Mouse (Mus musculus) heart, embryonic 12.5 days (tissue): ENCODE measurements around the gene Gemin2. TPM values are rescaled to one million over a fixed set of nuclear protein-coding genes. Genes with fewer than 3 reads are reported as not detected.
"Not testable (repeated sequence)": the region's sequence is repeated elsewhere in the genome, so short reads cannot be mapped to it uniquely, and the experiment has no call there.

Source experiments
- ATAC-seq: fragments of 200-750 bp; cut with Nextera tagmentation; 2 replicates; pipeline ENCODE4 v1.8.0; 2017; ENCODE audit warnings: moderate TSS enrichment, moderate library complexity; ENCODE audit not compliant: insufficient number of reproducible peaks, low FRiP score
- H3K27ac ChIP-seq: fragments of 300-500 bp; sonication (generic); 2 replicates; pipeline ENCODE4 v1.5.1; 2016; ENCODE audit warnings: mild to moderate bottlenecking, moderate library complexity; ENCODE audit not compliant: poor library complexity, severe bottlenecking
- H3K27me3 ChIP-seq: fragments of 300-500 bp; sonication (generic); replicated peaks from 2 replicates; pipeline ENCODE4 v1.6.1; 2016; ENCODE audit warnings: mild to moderate bottlenecking, moderate library complexity
- H3K36me3 ChIP-seq: fragments of 300-500 bp; sonication (generic); 2 replicates; pipeline ENCODE4 v1.6.1; 2016; ENCODE audit warnings: mild to moderate bottlenecking, moderate library complexity
- H3K4me1 ChIP-seq: fragments of 300-500 bp; sonication (generic); replicated peaks from 2 replicates; pipeline ENCODE4 v1.6.1; 2016; ENCODE audit warnings: mild to moderate bottlenecking
- H3K4me2 ChIP-seq: fragments of 300-500 bp; sonication (generic); 2 replicates; pipeline ENCODE4 v1.6.1; 2016; ENCODE audit warnings: mild to moderate bottlenecking, moderate library complexity
- H3K4me3 ChIP-seq: fragments of 300-500 bp; sonication (generic); 2 replicates; pipeline ENCODE4 v1.5.1; 2016; ENCODE audit warnings: mild to moderate bottlenecking
- H3K9ac ChIP-seq: fragments of 300-500 bp; sonication (generic); 2 replicates; pipeline ENCODE4 v1.6.1; 2016; ENCODE audit warnings: mild to moderate bottlenecking, moderate library complexity
- H3K9me3 ChIP-seq: fragments of 300-500 bp; sonication (generic); replicated peaks from 2 replicates; pipeline ENCODE4 v1.6.1; 2016; ENCODE audit warnings: mild to moderate bottlenecking, moderate library complexity
- WGBS: fragments of 180-500 bp; shearing (Covaris S2); methylation state at CpG from one replicate; pipeline ENCODE4 v1.1.7; 2016; 5-methylcytosine and 5-hydroxymethylcytosine counted together
- polyA plus RNA-seq: library from polyadenylated mRNA; unstranded; fragments of >200 nt; fragmentation: Nextera tagmentation; extraction: Ambion mirVana; gene quantifications from 2 replicates; pipeline ENCODE4 v1.2.1, GENCODE M21; 2016

Gemin2 gene
- 25.4 and 25.9 TPM in 2 replicates for polyA plus RNA-seq

DNA sequence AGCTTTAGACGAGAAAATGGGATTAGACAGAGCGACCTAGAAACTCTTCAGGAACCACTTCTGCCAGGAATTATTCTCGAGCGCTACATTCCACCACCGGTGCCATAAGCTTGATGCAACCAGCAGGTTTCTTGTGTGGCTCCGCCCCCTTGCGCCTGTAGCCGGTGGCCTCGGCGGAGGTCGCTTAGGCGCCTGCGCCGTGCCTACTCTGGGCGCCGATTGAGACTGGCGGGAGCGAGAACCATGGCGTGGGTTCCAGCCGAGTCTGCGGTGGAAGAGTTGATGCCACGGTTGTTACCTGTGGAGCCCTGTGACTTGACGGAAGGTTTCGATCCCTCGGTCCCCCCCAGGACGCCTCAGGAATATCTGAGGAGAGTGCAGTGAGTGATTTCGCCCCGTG, at the start of gene Gemin2:
Gene Gemin2 (plus strand): TSS at position 160 of the 400 bp plus-strand sequence.
- H3K27ac ChIP-seq, result peak within 1 kb of the TSS; percentile 87
- no peaks in the 10 kb centered on the region for H3K9me3 ChIP-seq
- peaks cover 23% of the 10 kb centered on the region for H3K36me3 ChIP-seq
- peak within 1 kb of the TSS; percentile 87 for H3K9ac ChIP-seq
- H3K4me1 ChIP-seq, result peaks cover 22% of the 10 kb centered on the region
- under 1% methylated on average over 28 of the region's 28 CpGs for WGBS
- peak within 1 kb of the TSS; percentile 73 for H3K4me2 ChIP-seq
- H3K4me3 ChIP-seq, result peak within 1 kb of the TSS; percentile 86
- peak; percentile 83 for ATAC-seq
- H3K27me3 ChIP-seq, result no peaks in the 10 kb centered on the region

DNA sequence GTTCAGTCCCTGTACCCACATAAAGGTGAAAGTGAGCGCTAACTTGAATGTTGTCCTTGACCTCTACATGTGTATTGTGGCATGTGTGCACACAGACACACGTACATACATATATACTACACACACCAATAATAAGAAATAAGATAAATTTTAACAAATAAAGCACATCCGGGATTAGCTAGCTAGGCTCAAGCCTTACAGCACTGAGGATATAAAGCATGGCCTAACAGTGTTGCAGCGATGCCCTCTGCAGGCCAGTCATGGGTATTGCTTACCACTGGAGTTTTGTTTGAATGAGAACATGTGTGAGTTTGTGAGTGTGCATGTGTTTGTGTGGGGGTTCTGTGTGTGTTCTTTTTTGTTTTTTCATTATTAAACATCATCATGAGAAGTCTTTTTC, 48.6 kb upstream of the Gemin2 start:
- ATAC-seq, result no peak
- H3K27ac ChIP-seq, result no peak overlapping the region
- no peak overlapping the region for H3K9ac ChIP-seq
- H3K4me2 ChIP-seq, result no peak overlapping the region
- no peaks in the 10 kb centered on the region for H3K27me3 ChIP-seq
- no peaks in the 10 kb centered on the region for H3K9me3 ChIP-seq
- peaks cover 15% of the 10 kb centered on the region for H3K4me1 ChIP-seq
- WGBS, result 70% methylated on average over 4 of the region's 4 CpGs
- H3K4me3 ChIP-seq, result no peak overlapping the region
- H3K36me3 ChIP-seq, result peaks cover 56% of the 10 kb centered on the region

DNA sequence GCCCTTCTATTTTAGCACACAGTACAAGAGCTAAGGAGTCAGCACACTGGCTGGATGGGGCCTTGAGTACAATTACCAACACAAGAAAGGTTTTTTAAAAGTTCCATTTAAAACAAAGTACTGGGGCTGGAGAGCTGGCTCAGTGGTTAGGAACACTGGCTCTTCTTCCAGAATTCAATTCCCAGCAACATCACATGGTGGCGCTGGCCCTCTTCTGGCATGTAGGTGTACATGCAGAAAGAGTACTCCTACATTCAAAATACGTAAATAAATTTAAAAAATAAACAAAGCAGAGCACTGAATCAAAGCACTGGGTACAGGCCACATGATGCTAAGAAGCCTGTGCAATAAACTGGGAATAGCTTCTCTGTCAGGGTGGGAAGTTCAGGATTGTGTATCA, 36.2 kb upstream of the Gemin2 start:
- 80% methylated on average over 2 of the region's 2 CpGs for WGBS
- H3K27ac ChIP-seq, result no peak overlapping the region
- H3K4me1 ChIP-seq, result no peaks in the 10 kb centered on the region
- peaks cover 65% of the 10 kb centered on the region for H3K36me3 ChIP-seq
- H3K27me3 ChIP-seq, result no peaks in the 10 kb centered on the region
- no peak overlapping the region for H3K4me3 ChIP-seq
- no peak overlapping the region for H3K4me2 ChIP-seq
- ATAC-seq, result no peak
- no peaks in the 10 kb centered on the region for H3K9me3 ChIP-seq
- no peak overlapping the region for H3K9ac ChIP-seq

DNA sequence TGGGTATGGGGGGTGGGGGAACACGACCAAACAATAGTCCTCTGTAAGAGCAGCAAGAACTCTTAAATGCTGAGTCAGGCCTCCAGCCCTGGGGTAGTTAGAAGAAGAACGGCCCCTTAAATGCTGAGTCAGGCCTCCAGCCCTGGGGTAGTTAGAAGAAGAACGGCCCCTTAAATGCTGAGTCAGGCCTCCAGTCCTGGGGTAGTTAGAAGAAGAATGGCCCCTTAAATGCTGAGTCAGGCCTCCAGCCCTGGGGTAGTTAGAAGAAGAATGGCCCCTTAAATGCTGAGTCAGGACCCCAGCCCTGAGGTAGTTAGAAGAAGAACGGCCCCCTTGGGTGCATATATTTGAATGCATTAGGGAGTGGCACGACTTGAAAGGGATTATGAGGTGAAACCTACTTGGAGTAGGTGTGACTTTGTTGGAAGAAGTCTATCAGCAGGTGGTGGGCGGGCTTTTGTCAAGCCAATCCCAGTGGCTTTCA, 32.0 kb upstream of the Gemin2 start:
- Histone ChIP-seq H3K36me3 (peaks cover 70% of the 10 kb centered on the region), H3K27ac (0 out of 2 replicates have a peak overlapping the region, but pooled peaks have one; percentile 18)
- H3K27me3 ChIP-seq, H3K4me3 ChIP-seq, H3K4me2 ChIP-seq, H3K9me3 ChIP-seq, H3K9ac ChIP-seq, H3K4me1 ChIP-seq: not testable (repeated sequence)
- WGBS, result 67% methylated on average over 6 of the region's 6 CpGs
- ATAC-seq, result peak; percentile 85

DNA sequence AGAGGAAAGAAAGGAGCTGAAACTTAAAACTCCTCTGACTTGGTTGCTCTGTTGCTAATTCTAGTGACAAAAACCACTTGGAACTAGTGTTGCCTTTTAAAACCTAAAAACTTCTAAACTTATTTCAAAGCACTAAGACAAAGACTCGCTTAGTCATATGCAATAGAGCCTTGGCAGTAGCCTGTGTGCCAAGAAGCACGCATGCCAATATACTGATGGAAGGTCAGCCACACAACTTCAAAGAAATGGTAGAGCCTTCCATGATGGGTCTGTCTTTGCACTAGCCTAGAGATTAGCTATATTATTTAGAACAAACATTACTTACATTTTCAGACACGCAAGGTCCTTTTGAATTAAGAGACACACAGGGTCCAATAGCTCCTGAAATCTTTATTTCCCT, 27.4 kb upstream of the Gemin2 start:
- Histone ChIP-seq H3K9me3 (no peaks in the 10 kb centered on the region), H3K36me3 (peaks cover 80% of the 10 kb centered on the region), H3K9ac (no peak overlapping the region), H3K4me2 (no peak overlapping the region), H3K27me3 (no peaks in the 10 kb centered on the region), H3K4me3 (no peak overlapping the region), H3K4me1 (no peaks in the 10 kb centered on the region), H3K27ac (no peak overlapping the region)
- ATAC-seq, result no peak
- 96% methylated on average over 3 of the region's 3 CpGs for WGBS

DNA sequence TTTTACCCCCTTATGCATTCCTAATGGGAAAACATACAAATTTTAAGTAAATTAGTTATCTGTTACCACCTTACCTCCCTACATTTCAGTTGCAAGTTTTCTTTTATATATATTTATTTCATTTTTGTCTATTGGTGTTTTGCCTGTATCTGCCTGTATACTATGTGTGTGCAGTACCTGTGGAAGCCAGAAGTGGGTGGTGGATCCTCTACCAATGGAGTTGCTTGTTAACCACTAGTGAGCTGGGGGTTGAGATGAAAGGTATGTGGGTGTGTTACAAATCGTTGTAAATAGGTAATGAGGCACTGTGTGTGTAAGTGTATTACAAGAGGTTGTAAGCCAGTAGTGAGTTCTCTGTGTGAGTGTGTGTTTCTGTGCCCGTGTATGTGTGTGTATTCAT, 2.7 kb upstream of the Gemin2 start:
- Histone ChIP-seq H3K4me3 (peak overlapping the region; percentile 86), H3K27me3 (no peaks in the 10 kb centered on the region), H3K4me2 (peak overlapping the region; percentile 73), H3K9me3 (no peaks in the 10 kb centered on the region), H3K9ac (no peak overlapping the region), H3K27ac (no peak overlapping the region), H3K36me3 (peaks cover 23% of the 10 kb centered on the region), H3K4me1 (peaks cover 22% of the 10 kb centered on the region)
- WGBS, result 67% methylated on average over 2 of the region's 2 CpGs
- no peak for ATAC-seq

DNA sequence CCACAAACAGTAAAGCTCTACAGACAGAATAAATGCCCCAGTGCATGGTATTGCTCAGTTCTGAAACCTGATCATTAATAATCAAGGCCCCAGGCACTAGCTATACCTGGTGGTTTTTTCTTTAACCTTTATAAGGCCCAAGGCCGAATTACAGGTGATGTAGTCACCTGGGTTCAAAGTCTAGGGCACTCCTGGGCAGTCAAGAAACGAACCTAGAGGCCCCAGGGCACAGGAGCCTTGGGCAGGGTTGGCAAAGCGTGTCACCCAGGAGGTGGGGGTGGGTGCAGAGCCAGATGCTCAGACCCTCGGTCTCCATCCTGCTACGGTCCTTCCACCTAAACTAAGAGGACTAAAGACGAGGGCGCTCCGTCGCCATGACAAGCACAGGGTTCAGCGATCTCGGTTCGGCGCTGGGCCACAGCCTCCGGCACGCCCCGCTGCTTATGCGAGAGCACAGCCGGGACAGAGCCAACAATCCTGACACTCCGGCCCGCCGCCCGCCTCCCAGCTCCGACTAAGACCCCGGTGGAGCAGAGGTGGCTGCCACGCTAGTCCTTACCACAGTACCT, 1.8 kb upstream of the Gemin2 start:
- under 1% methylated on average over 25 of the region's 25 CpGs for whole genome bisulfite sequencing
- no peaks in the 10 kb centered on the region for H3K27me3 ChIP-seq
- ATAC-seq, result peak; percentile 74

DNA sequence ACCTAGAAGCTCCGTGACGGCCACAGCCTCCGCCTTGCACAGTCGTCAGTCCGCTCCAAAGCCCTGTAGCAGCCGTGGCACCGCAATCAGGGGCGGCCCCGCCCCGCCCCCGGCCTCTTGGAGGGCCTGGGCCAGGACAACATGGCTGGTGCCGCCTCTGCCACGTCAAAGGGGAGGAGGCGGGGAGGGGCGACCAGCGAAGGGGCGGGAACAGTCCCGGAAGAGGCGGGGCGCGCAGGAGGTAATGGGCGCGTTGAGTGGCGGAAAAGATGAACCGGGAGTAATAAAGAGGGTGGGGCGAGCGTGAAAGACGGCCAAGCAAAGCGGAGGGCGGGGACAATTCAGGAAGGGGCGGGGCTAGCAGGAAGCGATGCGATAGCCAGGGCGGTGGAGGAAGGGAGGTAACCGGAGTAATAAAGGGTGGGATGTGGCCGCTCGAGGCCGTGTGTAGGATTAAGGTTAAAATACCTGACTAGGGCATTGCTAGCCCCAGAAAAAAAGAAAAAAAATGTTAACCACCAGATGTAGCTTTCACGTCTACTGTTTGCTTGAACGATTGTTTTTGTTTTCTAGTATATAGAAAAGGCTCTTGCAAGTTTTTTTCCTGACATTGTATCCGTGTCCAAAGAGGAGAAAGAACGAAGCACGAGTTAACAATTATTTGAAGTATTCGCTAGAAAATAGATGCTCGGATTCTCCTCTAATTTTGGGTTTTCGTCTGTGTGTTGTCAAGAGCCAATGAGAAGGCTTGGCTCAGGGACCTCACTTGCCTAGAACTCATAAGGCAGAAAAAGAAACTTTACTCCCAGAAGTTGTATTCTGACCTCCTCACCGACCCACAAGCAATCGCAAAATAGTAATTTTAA, 1.1 kb upstream of the Gemin2 start, which contains the start of gene Sec23a:
Gene Sec23a (minus strand): TSS at position 174 of the 866 bp plus-strand sequence.
- Histone ChIP-seq H3K4me2 (peak within 1 kb of the TSS; percentile 73), H3K27ac (peak within 1 kb of the TSS; percentile 94), H3K27me3 (no peaks in the 10 kb centered on the region), H3K4me1 (peaks cover 22% of the 10 kb centered on the region), H3K9me3 (no peaks in the 10 kb centered on the region), H3K9ac (peak within 1 kb of the TSS; percentile 92), H3K4me3 (peak within 1 kb of the TSS; percentile 86), H3K36me3 (peaks cover 19% of the 10 kb centered on the region)
- peak; percentile 97 for ATAC-seq
- under 1% methylated on average over 48 of the region's 48 CpGs for WGBS

More for the DNA sequence above, 1.8 kb upstream of the Gemin2 start:
- Histone ChIP-seq H3K9me3 (no peaks in the 10 kb centered on the region), H3K4me3 (peak overlapping the region; percentile 86), H3K9ac (peak overlapping the region; percentile 92), H3K27ac (peak overlapping the region; percentile 94), H3K36me3 (peaks cover 24% of the 10 kb centered on the region), H3K4me2 (peak overlapping the region; percentile 73), H3K4me1 (peaks cover 22% of the 10 kb centered on the region)

DNA sequence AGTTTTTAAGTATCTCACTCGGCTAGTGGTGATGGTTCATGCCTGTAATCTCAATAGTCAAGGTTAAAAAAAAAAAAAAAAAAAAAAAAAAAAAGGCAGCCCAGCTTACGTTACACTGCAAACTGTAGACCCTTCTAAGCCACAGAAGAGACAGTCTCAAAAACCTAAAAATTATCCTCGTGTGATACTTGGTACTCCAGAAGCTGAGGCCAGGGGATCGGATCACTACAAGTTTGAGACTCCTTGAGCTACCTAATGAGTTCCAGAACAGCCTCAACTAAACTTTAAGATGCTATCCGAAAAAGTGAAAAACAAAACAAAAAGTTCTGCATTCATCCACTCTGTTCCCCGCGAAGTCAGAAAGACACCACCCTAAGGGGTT, 492 bp upstream of the Gemin2 start:
- no peak for ATAC-seq
- Histone ChIP-seq H3K27me3 (no peaks in the 10 kb centered on the region), H3K27ac (peak overlapping the region; percentile 87), H3K4me3 (peak overlapping the region; percentile 86), H3K9ac (peak overlapping the region; percentile 87), H3K4me2 (peak overlapping the region; percentile 73), H3K36me3 (peaks cover 21% of the 10 kb centered on the region), H3K9me3 (no peaks in the 10 kb centered on the region), H3K4me1 (peaks cover 22% of the 10 kb centered on the region)
- 2% methylated on average over 7 of the region's 7 CpGs for WGBS

DNA sequence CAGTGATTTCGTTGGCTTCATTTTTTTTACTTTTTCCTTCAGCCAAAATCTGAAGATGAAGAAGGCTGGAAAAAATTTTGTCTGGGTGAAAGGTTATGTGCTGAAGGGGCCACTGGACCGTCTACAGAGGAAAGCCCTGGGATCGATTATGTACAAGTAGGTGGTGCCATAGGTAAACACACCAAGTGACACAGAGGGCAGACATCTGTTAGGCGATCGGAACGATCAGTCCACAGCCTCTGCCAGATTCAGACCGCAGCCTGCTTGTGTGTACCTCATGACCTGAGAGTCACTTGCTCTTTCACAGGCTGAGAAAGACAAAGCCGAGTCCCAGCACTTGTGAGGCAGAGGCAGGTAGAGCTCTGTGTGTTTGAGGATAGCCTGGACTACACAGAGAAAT, 4.8 kb downstream of the Gemin2 start:
- no peak overlapping the region for H3K9ac ChIP-seq
- H3K4me1 ChIP-seq, result peaks cover 4% of the 10 kb centered on the region; the same call in 1 of the 2 replicates
- no peaks in the 10 kb centered on the region for H3K9me3 ChIP-seq
- H3K4me2 ChIP-seq, result no peak overlapping the region
- H3K27ac ChIP-seq, result no peak overlapping the region
- ATAC-seq, result no peak
- no peaks in the 10 kb centered on the region for H3K27me3 ChIP-seq
- H3K4me3 ChIP-seq, result no peak overlapping the region
- WGBS, result 90% methylated on average over 8 of the region's 8 CpGs
- H3K36me3 ChIP-seq, result peaks cover 54% of the 10 kb centered on the region

DNA sequence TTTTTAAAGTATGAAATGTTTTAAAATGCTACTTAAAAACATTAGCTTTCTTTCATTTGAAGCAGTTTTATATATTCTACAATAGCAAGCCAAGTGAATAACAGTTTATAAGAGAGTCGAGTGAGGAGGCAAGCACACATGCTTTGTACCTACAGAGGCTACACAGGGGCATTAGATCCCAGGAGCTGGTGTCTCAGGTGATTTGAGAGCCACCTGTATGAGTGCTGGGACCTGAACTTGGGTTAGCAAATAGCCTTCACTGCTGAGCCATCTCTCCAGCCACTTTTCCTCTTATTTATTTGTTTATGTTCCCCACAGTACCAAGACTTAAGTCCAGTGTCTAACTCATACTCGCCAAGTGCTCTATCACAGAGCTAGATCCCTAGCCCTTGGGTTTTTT, 6.7 kb downstream of the Gemin2 start:
- peaks cover 69% of the 10 kb centered on the region for H3K36me3 ChIP-seq
- H3K4me2 ChIP-seq, result no peak overlapping the region
- ATAC-seq, result no peak
- no peaks in the 10 kb centered on the region for H3K9me3 ChIP-seq
- no peak overlapping the region for H3K27ac ChIP-seq
- no peaks in the 10 kb centered on the region for H3K4me1 ChIP-seq
- H3K27me3 ChIP-seq, result no peaks in the 10 kb centered on the region
- H3K9ac ChIP-seq, result no peak overlapping the region
- no peak overlapping the region for H3K4me3 ChIP-seq
- WGBS, result 88% methylated on average over 2 of the region's 2 CpGs
